Mouse (Mus musculus): ENCODE data around the gene Brd9. TPM values are rescaled to one million over a fixed set of nuclear protein-coding genes. Genes with fewer than 3 reads are reported as not detected.

Brd9 gene
- total RNA-seq (2023): 93.0 to 110 TPM (median 102 TPM) in 4 replicates

DNA sequence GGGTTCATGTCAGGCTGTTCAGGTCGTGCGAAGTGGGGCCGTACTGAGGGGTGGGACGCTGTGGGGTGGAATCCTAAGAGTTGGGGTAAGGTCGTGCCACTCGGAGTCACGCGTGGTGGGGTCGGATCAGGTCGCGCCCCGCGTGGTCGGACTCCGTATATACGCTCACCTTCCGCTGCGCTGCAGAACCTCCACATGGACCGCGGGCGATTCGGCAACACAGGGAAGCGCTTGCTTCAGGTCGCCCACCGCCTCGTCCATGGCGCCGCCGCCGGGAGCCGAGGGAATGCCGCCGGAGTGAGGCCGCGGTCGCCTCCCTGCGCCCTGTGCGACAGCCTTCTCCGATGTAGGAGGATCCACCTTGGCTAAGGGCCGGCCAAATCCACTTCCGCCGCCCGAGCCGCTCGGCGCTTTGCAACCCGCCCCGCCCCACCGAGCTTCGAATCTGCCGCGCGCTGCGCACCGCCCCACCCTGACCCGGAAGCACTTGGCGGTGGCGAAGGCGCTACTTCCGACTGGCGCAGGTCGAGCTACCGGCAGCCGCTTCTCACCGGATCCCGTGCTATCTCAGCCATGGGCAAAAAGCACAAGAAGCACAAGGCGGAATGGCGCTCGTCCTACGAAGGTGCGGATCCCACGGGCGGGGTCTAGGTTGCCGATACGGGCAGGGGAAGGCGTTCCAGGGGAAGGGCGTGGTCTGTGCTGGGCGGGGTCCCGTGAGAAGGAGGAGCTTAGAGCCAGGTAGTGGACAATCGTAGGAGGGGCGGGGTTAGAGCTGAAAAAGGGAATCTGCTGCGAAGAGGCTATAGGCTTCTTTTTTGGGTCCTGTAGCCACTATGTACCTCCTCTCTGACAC is at the start of gene Brd9, which contains the start of gene Trip13:
Gene Brd9 (plus strand): TSS at position 491 of the 856 bp plus-strand sequence.
Gene Trip13 (minus strand): TSS at position 464 of the 856 bp plus-strand sequence.

DNA sequence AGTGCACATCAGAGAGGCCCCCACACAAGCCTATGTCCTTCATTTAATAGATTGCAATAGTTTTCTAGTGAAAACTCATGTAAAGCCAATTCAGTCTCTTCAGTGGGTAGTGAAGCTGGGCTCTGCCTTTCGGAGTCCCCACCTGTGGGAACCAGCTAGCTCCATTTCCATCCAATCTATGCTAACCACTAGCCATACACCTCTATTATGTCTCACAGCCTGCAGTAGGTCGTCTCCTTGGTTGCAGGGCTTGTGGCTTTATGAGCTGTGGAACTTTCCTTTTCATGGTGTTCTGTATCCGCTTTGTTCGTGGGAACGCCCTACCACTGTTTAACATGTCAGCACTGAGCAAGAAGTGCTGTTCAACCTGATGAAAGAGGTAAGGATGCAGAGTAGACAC is 25.9 kb downstream of the Brd9 start, which contains the start of gene Zdhhc11:
Gene Zdhhc11 (plus strand): TSS at position 301 of the 400 bp plus-strand sequence.

DNA sequence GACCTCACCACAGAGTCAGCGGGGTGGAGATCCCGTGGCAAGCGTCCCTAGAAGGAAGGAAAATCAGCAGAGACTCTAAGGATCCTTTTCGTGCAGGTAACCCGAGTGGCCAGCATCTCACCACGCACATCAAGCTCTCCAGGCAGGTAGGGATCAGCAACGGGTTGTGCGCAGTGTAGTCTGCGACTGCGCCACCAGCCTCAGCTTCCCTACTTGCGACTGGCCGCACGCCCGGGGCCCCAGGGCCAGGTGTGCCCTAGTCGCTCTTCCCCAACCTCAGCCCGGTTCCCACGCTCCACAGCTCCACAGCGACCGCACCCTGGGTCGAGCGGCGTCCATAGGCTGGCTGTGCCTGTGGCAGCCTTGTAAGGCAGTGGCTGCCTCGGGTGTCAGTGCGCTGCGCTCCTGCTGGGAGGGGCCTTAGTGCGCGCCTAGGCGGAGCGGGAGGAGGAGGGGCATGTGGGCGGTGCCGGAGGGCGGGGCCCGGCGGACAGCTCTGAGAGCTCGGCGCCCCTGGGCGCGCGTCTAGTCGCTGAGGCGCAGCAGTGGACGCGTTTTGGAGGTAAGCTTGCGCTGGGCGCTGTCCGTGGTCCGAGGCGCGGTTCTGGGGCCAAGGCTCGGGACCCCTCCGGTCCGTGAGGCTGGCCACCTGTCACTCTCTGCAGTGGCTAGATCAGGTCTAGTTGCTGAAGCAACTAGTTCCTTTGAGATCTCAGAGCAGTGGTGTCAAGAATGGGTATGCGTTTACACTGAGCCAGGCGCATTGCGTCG is 71.5 kb downstream of the Brd9 start, which contains the start of gene Tppp:
Gene Tppp (plus strand): TSS at position 460 of the 771 bp plus-strand sequence.

Other genes with a start within 250 kb of the Brd9 start
- gene Slc6a19, start 232.9 kb upstream of the Brd9 start, total RNA-seq (2023): not detected in 4 replicates
- gene Slc12a7, start 204.7 kb upstream of the Brd9 start, total RNA-seq (2023): 8.8 to 11.9 TPM (median 9.7 TPM) in 4 replicates
- gene Nkd2, start 90.2 kb upstream of the Brd9 start, total RNA-seq (2023): not detected in 4 replicates
- 1.8 to 4.8 TPM (median 2.4 TPM) in 4 replicates for gene Trip13, start within 50 bp of the Brd9 start, total RNA-seq (2023)
- gene Zdhhc11, start 26.0 kb downstream of the Brd9 start, total RNA-seq (2023): not detected in 4 replicates
- gene Tppp, start 71.6 kb downstream of the Brd9 start, total RNA-seq (2023): 0.63 to 1.9 TPM (median 1.1 TPM) in 4 replicates
- gene Cep72, start 124.5 kb downstream of the Brd9 start, total RNA-seq (2023): 8.9 to 14.0 TPM (median 11.4 TPM) in 4 replicates
- gene Slc9a3, start 183.6 kb downstream of the Brd9 start, total RNA-seq (2023): 0.12 TPM in 1 of 4 replicates, not detected in the others

Data from B cell, adult 62 days (primary cell).